Mouse (Mus musculus) embryonic fibroblast, embryonic 13.5 days (primary cell): ENCODE results near the gene Ugt1a9. TPM values are rescaled to one million over a fixed set of nuclear protein-coding genes. Genes with fewer than 3 reads are reported as not detected.
"Not testable (repeated sequence)": the region's sequence is repeated elsewhere in the genome, so short reads cannot be mapped to it uniquely, and the experiment has no call there.

Experiments
- H3K27ac ChIP-seq: 2 replicates; pipeline ENCODE4 v1.5.1; 2012; ENCODE audit warnings: low read length, control low read depth, inconsistent platforms; ENCODE audit not compliant: insufficient read depth
- H3K4me1 ChIP-seq: 2 replicates; pipeline ENCODE4 v1.6.1; 2011; ENCODE audit warnings: low read length; ENCODE audit not compliant: control insufficient read depth, insufficient read depth
- H3K4me3 ChIP-seq: 2 replicates; pipeline ENCODE4 v1.5.1; 2011; ENCODE audit warnings: mild to moderate bottlenecking, control low read depth, low read length; ENCODE audit not compliant: insufficient read depth
- CTCF ChIP-seq: IDR thresholded peaks from 2 replicates; pipeline ENCODE4 v1.5.1; 2011; ENCODE audit warnings: mild to moderate bottlenecking, control low read depth, low read length, moderate library complexity, borderline replicate concordance; ENCODE audit not compliant: insufficient read depth
- POLR2A ChIP-seq: IDR thresholded peaks from 2 replicates; pipeline ENCODE4 v1.6.1; 2011; ENCODE audit warnings: low read depth, mild to moderate bottlenecking, control low read depth, low read length, moderate library complexity
- polyA plus RNA-seq: library from polyadenylated mRNA; stranded (reverse); fragments of >200 nt; gene quantifications from 2 replicates; pipeline ENCODE4 v1.2.4, GENCODE M21; 2011; ENCODE audit warnings: low read depth; ENCODE audit not compliant: missing spikeins, insufficient read length

The Ugt1a9 gene
- polyA plus RNA-seq, 1 experiment, result not detected

GRCm38 (mm10) chr1:88087513-88087912, 16.9 kb downstream of the Ugt1a9 start, which contains the start of gene Ugt1a8:
TSS of gene Ugt1a8 (plus strand) at chr1:88087813.
- H3K4me3 ChIP-seq, result no peak within 1 kb of the TSS
- TF ChIP-seq CTCF, result no peak
- no peak within 1 kb of the TSS for H3K27ac ChIP-seq
- no peaks in the 10 kb centered on the region for H3K4me1 ChIP-seq

- Histone ChIP-seq H3K27ac (no peak overlapping the region), H3K4me3 (no peak overlapping the region), H3K4me1 (no peaks in the 10 kb centered on the region)
- TF ChIP-seq POLR2A (no peak), CTCF (no peak)
Observed at GRCm38 (mm10) chr1:88092341-88092740, 21.7 kb downstream of the Ugt1a9 start.

- peak; percentile 33; the same call in 1 of the 2 replicates for TF ChIP-seq CTCF
- H3K4me1 ChIP-seq, H3K4me3 ChIP-seq: not testable (repeated sequence)
- H3K27ac ChIP-seq, result peak overlapping the region; percentile 87
Observed at GRCm38 (mm10) chr1:88094270-88094676, 23.7 kb downstream of the Ugt1a9 start.

GRCm38 (mm10) chr1:88094941-88095492, 24.4 kb downstream of the Ugt1a9 start, which contains the start of gene Ugt1a7c:
TSS of gene Ugt1a7c (plus strand) at chr1:88095062.
- Histone ChIP-seq H3K4me1 (no peaks in the 10 kb centered on the region), H3K4me3 (no peak within 1 kb of the TSS), H3K27ac (peak within 1 kb of the TSS; percentile 87)
- no peak for TF ChIP-seq CTCF
- peak; percentile 39; the same call in 1 of the 2 replicates for TF ChIP-seq POLR2A

GRCm38 (mm10) chr1:88098546-88098945, 27.9 kb downstream of the Ugt1a9 start:
- H3K4me3 ChIP-seq, H3K4me1 ChIP-seq, H3K27ac ChIP-seq: not testable (repeated sequence)

- H3K4me3 ChIP-seq, H3K4me1 ChIP-seq, H3K27ac ChIP-seq: not testable (repeated sequence)
Observed at GRCm38 (mm10) chr1:88099691-88100090, 29.1 kb downstream of the Ugt1a9 start.

GRCm38 (mm10) chr1:88103019-88103418, 32.4 kb downstream of the Ugt1a9 start, which contains the start of gene Ugt1a6b:
TSS of gene Ugt1a6b (plus strand) at chr1:88103252.
- not testable (repeated sequence) for H3K4me1 ChIP-seq, H3K4me3 ChIP-seq
- H3K27ac ChIP-seq, result peak within 1 kb of the TSS; percentile 40; the same call in 1 of the 2 replicates

GRCm38 (mm10) chr1:88103697-88104468, 33.3 kb downstream of the Ugt1a9 start:
- H3K4me1 ChIP-seq, H3K4me3 ChIP-seq: not testable (repeated sequence)
- peak overlapping the region; percentile 40; the same call in 1 of the 2 replicates for H3K27ac ChIP-seq

- H3K4me1 ChIP-seq, result peaks cover 4% of the 10 kb centered on the region
- H3K27ac ChIP-seq, result no peak overlapping the region
- TF ChIP-seq CTCF (no peak), POLR2A (no peak)
- H3K4me3 ChIP-seq, result no peak overlapping the region
Observed at GRCm38 (mm10) chr1:88104667-88105430, 34.2 kb downstream of the Ugt1a9 start.

GRCm38 (mm10) chr1:88105656-88106055, 35.1 kb downstream of the Ugt1a9 start:
- Histone ChIP-seq H3K4me1 (peaks cover 4% of the 10 kb centered on the region), H3K4me3 (no peak overlapping the region), H3K27ac (no peak overlapping the region)
- TF ChIP-seq POLR2A (no peak), CTCF (no peak)

- H3K4me1 ChIP-seq, H3K4me3 ChIP-seq, H3K27ac ChIP-seq: not testable (repeated sequence)
Observed at GRCm38 (mm10) chr1:88109027-88109557, 38.5 kb downstream of the Ugt1a9 start.

- H3K27ac ChIP-seq, H3K4me3 ChIP-seq, H3K4me1 ChIP-seq: not testable (repeated sequence)
Observed at GRCm38 (mm10) chr1:88109604-88110003, 39.0 kb downstream of the Ugt1a9 start.

GRCm38 (mm10) chr1:88112769-88113168, 42.2 kb downstream of the Ugt1a9 start:
- H3K27ac ChIP-seq, H3K4me3 ChIP-seq: not testable (repeated sequence)

GRCm38 (mm10) chr1:88120550-88120949, 50.0 kb downstream of the Ugt1a9 start:
- not testable (repeated sequence) for H3K27ac ChIP-seq, H3K4me1 ChIP-seq, H3K4me3 ChIP-seq

More at GRCm38 (mm10) chr1:88112769-88113168, 42.2 kb downstream of the Ugt1a9 start:
- H3K4me1 ChIP-seq, result not testable (repeated sequence)
